Mouse (Mus musculus) heart, embryonic 10.5 days (tissue): Measurements from ENCODE around the gene App. TPM values are rescaled to one million over a fixed set of nuclear protein-coding genes. Genes with fewer than 3 reads are reported as not detected.

Experiments used
- DNase-seq: peaks from one replicate; pipeline ENCODE4 v3.0.0-alpha.2; 2017; ENCODE audit warnings: low spot score
- H3K27ac ChIP-seq: fragments of 300-500 bp; sonication (generic); 2 replicates; pipeline ENCODE4 v1.5.1; 2016; ENCODE audit warnings: mild to moderate bottlenecking
- H3K27me3 ChIP-seq: fragments of 300-500 bp; sonication (generic); 2 replicates; pipeline ENCODE4 v1.6.1; 2016; ENCODE audit warnings: mild to moderate bottlenecking; ENCODE audit not compliant: poor library complexity, insufficient read depth, severe bottlenecking
- H3K36me3 ChIP-seq: fragments of 300-500 bp; sonication (generic); 2 replicates; pipeline ENCODE4 v1.6.1; 2016; ENCODE audit warnings: mild to moderate bottlenecking, moderate library complexity
- H3K4me1 ChIP-seq: fragments of 300-500 bp; sonication (generic); 2 replicates; pipeline ENCODE4 v1.6.1; 2016; ENCODE audit warnings: mild to moderate bottlenecking
- H3K4me3 ChIP-seq: fragments of 300-500 bp; sonication (generic); 2 replicates; pipeline ENCODE4 v1.5.1; 2016; ENCODE audit warnings: mild to moderate bottlenecking, moderate library complexity
- H3K9me3 ChIP-seq: fragments of 300-500 bp; sonication (generic); 2 replicates; pipeline ENCODE4 v1.6.1; 2016; ENCODE audit warnings: mild to moderate bottlenecking, moderate library complexity
- WGBS: fragments of 180-500 bp; shearing (Covaris S2); methylation state at CpG from one replicate; pipeline ENCODE4 v1.1.7; 2016; 5-methylcytosine and 5-hydroxymethylcytosine counted together
- polyA plus RNA-seq: library from polyadenylated mRNA; unstranded; fragments of >200 nt; fragmentation: Nextera tagmentation; extraction: Ambion mirVana; gene quantifications from 2 replicates; pipeline ENCODE4 v1.2.1, GENCODE M21; 2016

The App gene
- polyA plus RNA-seq, 1 experiment from 2014 or later = 144 TPM

DNA sequence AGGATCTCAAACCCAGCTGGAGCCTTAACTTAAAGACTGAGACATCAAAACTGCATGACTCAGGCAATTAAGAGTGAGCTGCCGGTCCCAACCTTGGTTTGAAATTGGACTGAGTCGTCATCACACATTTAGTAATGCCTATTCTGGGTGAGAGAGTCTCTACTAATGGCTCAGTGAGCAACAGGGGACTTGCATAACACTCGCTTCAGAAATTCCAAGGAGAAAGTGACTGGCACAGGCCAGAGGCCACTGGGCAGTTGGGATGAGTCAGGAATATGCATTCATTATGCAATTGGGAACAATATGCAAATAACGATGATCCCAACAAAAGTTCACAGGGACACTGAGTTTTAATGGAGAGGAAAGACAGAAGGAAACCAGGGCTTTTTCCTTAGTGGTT, 111.8 kb downstream of the App start:
- WGBS = 89% methylated on average over 4 of the region's 4 CpGs
- Histone ChIP-seq H3K9me3 (no peaks in the 10 kb centered on the region), H3K36me3 (peaks cover 19% of the 10 kb centered on the region), H3K27ac (no peak overlapping the region), H3K27me3 (no peaks in the 10 kb centered on the region), H3K4me3 (no peak overlapping the region), H3K4me1 (peaks cover 15% of the 10 kb centered on the region; the same call in 1 of the 2 replicates)
- DNase-seq = no peak

- no peaks in the 10 kb centered on the region for H3K27me3 ChIP-seq
- no peak for DNase-seq
- peaks cover 31% of the 10 kb centered on the region for H3K36me3 ChIP-seq
- H3K9me3 ChIP-seq = no peaks in the 10 kb centered on the region
- WGBS = 88% methylated on average over 5 of the region's 5 CpGs
- H3K4me3 ChIP-seq = no peak overlapping the region
- no peak overlapping the region for H3K27ac ChIP-seq
- H3K4me1 ChIP-seq = peaks cover 15% of the 10 kb centered on the region; the same call in 1 of the 2 replicates
Observed at GRCm38 (mm10) chr16:85058138-85058537, 115.4 kb downstream of the App start.

GRCm38 (mm10) chr16:85056212-85056611, 117.4 kb downstream of the App start:
- Histone ChIP-seq H3K27ac (no peak overlapping the region), H3K4me3 (no peak overlapping the region), H3K9me3 (no peaks in the 10 kb centered on the region), H3K4me1 (peaks cover 15% of the 10 kb centered on the region; the same call in 1 of the 2 replicates), H3K36me3 (peaks cover 24% of the 10 kb centered on the region), H3K27me3 (no peaks in the 10 kb centered on the region)
- WGBS = 92% methylated on average over 10 of the region's 10 CpGs
- DNase-seq = no peak

- Histone ChIP-seq H3K9me3 (no peaks in the 10 kb centered on the region), H3K27me3 (no peaks in the 10 kb centered on the region), H3K36me3 (peaks cover 22% of the 10 kb centered on the region), H3K27ac (no peak overlapping the region), H3K4me1 (0 out of 2 replicates have a peak, but pooled peaks cover 5% of the 10 kb centered on the region), H3K4me3 (no peak overlapping the region)
- WGBS = 82% methylated on average over 7 of the region's 7 CpGs
- no peak for DNase-seq
Observed at GRCm38 (mm10) chr16:85053996-85054395, 119.6 kb downstream of the App start.

DNA sequence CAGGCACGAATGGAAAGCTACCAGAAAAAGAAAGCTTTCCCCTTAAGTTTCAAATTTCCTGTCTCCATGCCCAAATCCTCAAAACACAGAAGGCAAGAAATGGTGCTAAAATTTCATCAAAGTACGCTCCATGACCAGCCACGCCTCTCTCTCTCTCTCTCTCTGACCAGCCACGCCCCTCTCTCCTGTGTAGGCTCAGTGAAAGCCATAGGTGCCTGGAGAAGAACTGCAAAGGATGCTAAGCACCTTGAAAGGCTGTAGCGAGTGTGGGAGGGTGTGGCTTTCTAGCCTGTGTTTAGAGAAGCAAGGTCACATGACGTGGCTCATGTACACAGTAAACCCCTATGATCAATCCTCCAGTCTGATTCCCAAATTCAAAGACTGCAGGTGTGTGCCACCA, 126.3 kb downstream of the App start:
- DNase-seq = no peak
- H3K27me3 ChIP-seq = no peaks in the 10 kb centered on the region
- H3K36me3 ChIP-seq = peaks cover 21% of the 10 kb centered on the region
- H3K27ac ChIP-seq = no peak overlapping the region
- H3K4me1 ChIP-seq = no peaks in the 10 kb centered on the region
- no peak overlapping the region for H3K4me3 ChIP-seq
- WGBS = 69% methylated on average over 6 of the region's 6 CpGs
- H3K9me3 ChIP-seq = no peaks in the 10 kb centered on the region

- Histone ChIP-seq H3K4me1 (peaks cover 12% of the 10 kb centered on the region; the same call in 1 of the 2 replicates), H3K4me3 (no peak overlapping the region), H3K27ac (no peak overlapping the region), H3K27me3 (no peaks in the 10 kb centered on the region), H3K36me3 (peaks cover 25% of the 10 kb centered on the region), H3K9me3 (no peaks in the 10 kb centered on the region)
- DNase-seq = no peak
- WGBS = 61% methylated on average over 3 of the region's 3 CpGs
Observed at GRCm38 (mm10) chr16:85041153-85041959, 132.2 kb downstream of the App start.

DNA sequence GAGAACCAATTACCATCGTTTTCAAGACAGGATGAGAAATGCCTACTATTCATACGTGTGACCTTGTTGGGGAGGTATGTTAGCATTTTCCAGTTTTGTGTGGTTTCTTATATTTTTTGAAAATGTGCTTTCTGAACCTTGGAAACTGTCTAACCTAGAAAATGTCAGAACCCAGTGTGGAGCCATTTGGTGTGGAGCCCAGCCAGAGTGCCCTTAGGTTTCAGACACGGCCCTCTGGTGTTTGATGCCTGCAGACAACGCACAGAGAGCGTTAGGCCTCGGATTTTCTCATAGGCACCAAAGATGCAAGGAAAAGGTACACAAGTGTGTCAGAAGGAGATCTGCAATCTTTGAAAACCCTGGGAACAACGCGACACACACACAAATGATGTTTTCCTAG, 134.8 kb downstream of the App start:
- Histone ChIP-seq H3K4me3 (no peak overlapping the region), H3K27me3 (no peaks in the 10 kb centered on the region), H3K36me3 (peaks cover 24% of the 10 kb centered on the region), H3K4me1 (peaks cover 12% of the 10 kb centered on the region; the same call in 1 of the 2 replicates), H3K27ac (no peak overlapping the region), H3K9me3 (no peaks in the 10 kb centered on the region)
- DNase-seq = no peak
- WGBS = 89% methylated on average over 8 of the region's 8 CpGs

DNA sequence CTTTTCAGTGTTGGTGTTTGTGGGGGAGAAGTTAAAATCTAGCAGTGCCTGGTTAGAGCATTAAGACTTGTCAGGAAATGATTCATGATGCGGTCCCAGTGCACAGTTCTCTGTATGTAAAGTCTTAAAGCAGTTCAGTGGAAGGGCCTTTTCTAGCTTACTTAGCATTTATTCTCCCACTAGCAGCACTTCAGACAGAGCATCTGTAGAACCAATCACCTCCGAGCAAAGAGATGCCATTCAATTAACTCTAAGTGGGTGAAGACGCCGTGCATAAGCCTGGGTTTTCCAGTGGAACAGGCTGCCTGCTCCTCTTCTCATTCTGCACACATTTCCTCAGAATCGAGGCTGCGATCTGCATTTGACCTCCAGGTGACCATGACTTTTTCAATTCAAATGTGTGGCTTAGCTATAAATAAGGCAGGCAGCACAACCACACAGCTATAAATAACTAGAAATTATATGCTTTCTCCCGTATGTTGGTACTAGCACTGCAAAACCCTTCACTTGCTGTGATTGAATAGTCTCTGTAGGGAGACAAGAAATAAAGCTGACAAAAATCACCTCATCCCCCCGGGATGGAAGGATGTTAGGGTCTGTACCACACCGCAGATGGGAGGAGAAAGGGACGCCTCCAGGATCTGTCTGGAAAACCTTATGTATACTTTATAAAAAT, 135.5 kb downstream of the App start:
- H3K36me3 ChIP-seq = peaks cover 21% of the 10 kb centered on the region
- H3K27ac ChIP-seq = 0 out of 2 replicates have a peak overlapping the region, but pooled peaks have one; percentile 10
- peaks cover 12% of the 10 kb centered on the region; the same call in 1 of the 2 replicates for H3K4me1 ChIP-seq
- whole genome bisulfite sequencing = 62% methylated on average over 10 of the region's 10 CpGs
- H3K4me3 ChIP-seq = no peak overlapping the region
- no peak for DNase-seq
- H3K27me3 ChIP-seq = no peaks in the 10 kb centered on the region
- H3K9me3 ChIP-seq = no peaks in the 10 kb centered on the region

DNA sequence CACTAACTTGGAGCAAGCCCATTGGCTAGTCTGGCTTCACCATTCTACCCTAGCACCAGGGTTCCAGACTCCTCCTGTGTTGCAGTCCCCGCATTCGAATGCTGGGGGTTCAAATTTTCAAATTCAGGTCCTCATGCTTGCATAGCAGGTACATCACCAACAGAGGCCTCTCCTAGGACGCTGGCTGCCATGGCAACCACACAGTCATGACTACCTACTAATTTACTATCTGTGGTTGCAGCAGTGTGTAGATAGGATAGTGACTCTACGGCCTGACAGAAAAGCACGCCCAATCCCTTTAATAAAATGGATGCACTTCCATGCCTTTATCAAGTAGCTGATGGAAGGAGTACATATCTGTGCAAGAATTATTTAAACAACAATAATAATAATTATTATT, 137.8 kb downstream of the App start:
- 88% methylated on average over 5 of the region's 5 CpGs for WGBS
- Histone ChIP-seq H3K27me3 (no peaks in the 10 kb centered on the region), H3K4me3 (no peak overlapping the region), H3K4me1 (peaks cover 12% of the 10 kb centered on the region; the same call in 1 of the 2 replicates), H3K36me3 (peaks cover 30% of the 10 kb centered on the region), H3K27ac (no peak overlapping the region), H3K9me3 (no peaks in the 10 kb centered on the region)
- no peak for DNase-seq

DNA sequence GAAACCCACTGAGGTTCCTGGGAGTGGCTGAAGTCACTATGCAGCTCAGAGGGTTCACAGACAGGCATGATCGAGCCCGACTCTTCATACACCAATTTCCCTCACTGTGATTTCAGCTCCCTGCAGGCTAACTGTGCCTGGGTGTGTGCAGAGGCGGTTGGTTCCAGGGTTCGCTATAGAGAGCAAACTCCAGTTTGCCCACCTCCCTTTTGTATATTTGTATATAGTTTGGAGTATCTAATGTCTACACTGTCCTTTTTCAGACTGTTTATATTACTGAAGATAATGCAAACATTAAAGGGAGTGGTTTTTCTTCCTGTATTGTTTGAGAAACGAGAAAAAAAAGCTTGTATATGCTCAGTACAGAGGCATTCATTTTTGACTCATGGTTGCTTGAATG, 139.8 kb downstream of the App start:
- Histone ChIP-seq H3K4me1 (peaks cover 9% of the 10 kb centered on the region; the same call in 1 of the 2 replicates), H3K36me3 (peaks cover 47% of the 10 kb centered on the region), H3K27ac (no peak overlapping the region), H3K4me3 (no peak overlapping the region), H3K27me3 (no peaks in the 10 kb centered on the region), H3K9me3 (no peaks in the 10 kb centered on the region)
- WGBS = 88% methylated on average over 5 of the region's 5 CpGs
- no peak for DNase-seq

GRCm38 (mm10) chr16:85030810-85031209, 142.8 kb downstream of the App start:
- Histone ChIP-seq H3K4me3 (no peak overlapping the region), H3K9me3 (no peaks in the 10 kb centered on the region), H3K36me3 (peaks cover 66% of the 10 kb centered on the region), H3K4me1 (no peaks in the 10 kb centered on the region), H3K27me3 (no peaks in the 10 kb centered on the region), H3K27ac (no peak overlapping the region)
- 91% methylated on average over 12 of the region's 12 CpGs for WGBS
- DNase-seq = no peak

GRCm38 (mm10) chr16:85028396-85028795, 145.2 kb downstream of the App start:
- H3K9me3 ChIP-seq = no peaks in the 10 kb centered on the region
- WGBS = 93% methylated on average over 4 of the region's 4 CpGs
- no peak overlapping the region for H3K27ac ChIP-seq
- no peaks in the 10 kb centered on the region for H3K4me1 ChIP-seq
- H3K4me3 ChIP-seq = no peak overlapping the region
- no peak for DNase-seq
- no peaks in the 10 kb centered on the region for H3K27me3 ChIP-seq
- H3K36me3 ChIP-seq = peaks cover 84% of the 10 kb centered on the region

DNA sequence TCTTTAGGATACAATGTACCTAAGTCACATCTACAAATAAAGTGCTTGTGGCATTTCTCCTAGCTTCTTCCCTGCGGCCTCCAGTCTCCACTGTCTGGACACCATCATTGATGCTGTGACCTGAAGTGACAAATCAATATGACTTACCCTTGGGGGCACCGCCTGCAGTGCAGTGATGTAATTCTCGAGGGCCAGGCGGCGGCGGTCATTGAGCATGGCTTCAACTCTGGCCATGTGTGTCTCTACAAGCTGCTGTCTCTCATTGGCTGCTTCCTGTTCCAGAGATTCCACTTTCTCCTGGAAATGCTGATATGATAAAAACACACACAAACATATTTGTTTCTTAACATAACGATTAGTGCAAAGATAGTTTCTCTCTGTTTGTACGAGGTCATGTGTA, 148.9 kb downstream of the App start:
- H3K9me3 ChIP-seq = no peaks in the 10 kb centered on the region
- H3K27ac ChIP-seq = no peak overlapping the region
- peaks cover 63% of the 10 kb centered on the region for H3K36me3 ChIP-seq
- H3K4me3 ChIP-seq = no peak overlapping the region
- WGBS = 92% methylated on average over 8 of the region's 8 CpGs
- DNase-seq = no peak
- 0 out of 2 replicates have a peak, but pooled peaks cover 3% of the 10 kb centered on the region for H3K4me1 ChIP-seq
- H3K27me3 ChIP-seq = no peaks in the 10 kb centered on the region
